Mouse (Mus musculus): ENCODE measurements around the gene Krtap5-4. TPM values are rescaled to one million over a fixed set of nuclear protein-coding genes. Genes with fewer than 3 reads are reported as not detected.

The Krtap5-4 gene
- total and polyA plus RNA-seq, 2 experiments, result not detected

GRCm38 (mm10) chr7:142335151-142335550 lies 31.8 kb downstream of the Krtap5-4 start:
- Histone ChIP-seq H3K79me2 (ENCODE audit: control insufficient read depth, insufficient read depth, low read length) (no peaks in the 10 kb centered on the region), H3K9ac (ENCODE audit: low read depth, low read length) (no peak overlapping the region), H3K36me3 (ENCODE audit: control insufficient read depth, insufficient read depth, low read length) (no peaks in the 10 kb centered on the region), H3K27ac (replicated peaks; ENCODE audit: insufficient read depth, low read depth, low read length) (no peak overlapping the region), H3K4me1 (ENCODE audit: control insufficient read depth, insufficient read depth, low read length) (no peaks in the 10 kb centered on the region), H3K4me3 (ENCODE audit: insufficient read depth, low read depth, low read length) (no peak overlapping the region), H3K27me3 (ENCODE audit: control insufficient read depth, insufficient read depth, low read length) (no peaks in the 10 kb centered on the region)
- WGBS, result 90% methylated on average over 8 of the region's 8 CpGs
- TF ChIP-seq CTCF (IDR thresholded peaks at IDR 0.05; ENCODE audit: low read depth, low read length), result no peak
- TF ChIP-seq POLR2A (IDR thresholded peaks at IDR 0.05; ENCODE audit: extremely low read depth, insufficient read depth, low read length), result no peak
- no peak for DNase-seq (ENCODE audit: extremely low read depth, low read depth, low spot score)

GRCm38 (mm10) chr7:142340269-142340970 lies 37.1 kb downstream of the Krtap5-4 start:
- H3K27me3 ChIP-seq (ENCODE audit: control insufficient read depth, insufficient read depth, low read length), result no peaks in the 10 kb centered on the region
- no peaks in the 10 kb centered on the region for H3K79me2 ChIP-seq (ENCODE audit: control insufficient read depth, insufficient read depth, low read length)
- DNase-seq (ENCODE audit: extremely low read depth, low read depth, low spot score), result peak; percentile 19
- H3K4me3 ChIP-seq (ENCODE audit: insufficient read depth, low read depth, low read length), result no peak overlapping the region
- TF ChIP-seq CTCF (IDR thresholded peaks at IDR 0.05; ENCODE audit: low read depth, low read length), result 0 out of 2 replicates have a peak, but pooled peaks have one; percentile 14
- TF ChIP-seq POLR2A (IDR thresholded peaks at IDR 0.05; ENCODE audit: extremely low read depth, insufficient read depth, low read length), result no peak
- H3K9ac ChIP-seq (ENCODE audit: low read depth, low read length), result no peak overlapping the region
- H3K36me3 ChIP-seq (ENCODE audit: control insufficient read depth, insufficient read depth, low read length), result no peaks in the 10 kb centered on the region
- WGBS, result 71% methylated on average over 10 of the region's 10 CpGs
- H3K27ac ChIP-seq (replicated peaks; ENCODE audit: insufficient read depth, low read depth, low read length), result 0 out of 2 replicates have a peak overlapping the region, but pooled peaks have one; percentile 38
- no peaks in the 10 kb centered on the region for H3K4me1 ChIP-seq (ENCODE audit: control insufficient read depth, insufficient read depth, low read length)

- Histone ChIP-seq H3K9ac (ENCODE audit: low read depth, low read length) (no peak overlapping the region), H3K4me1 (ENCODE audit: control insufficient read depth, insufficient read depth, low read length) (no peaks in the 10 kb centered on the region), H3K79me2 (ENCODE audit: control insufficient read depth, insufficient read depth, low read length) (no peaks in the 10 kb centered on the region), H3K27me3 (ENCODE audit: control insufficient read depth, insufficient read depth, low read length) (no peaks in the 10 kb centered on the region), H3K27ac (replicated peaks; ENCODE audit: insufficient read depth, low read depth, low read length) (no peak overlapping the region), H3K4me3 (ENCODE audit: insufficient read depth, low read depth, low read length) (no peak overlapping the region), H3K36me3 (ENCODE audit: control insufficient read depth, insufficient read depth, low read length) (no peaks in the 10 kb centered on the region)
- TF ChIP-seq POLR2A (IDR thresholded peaks at IDR 0.05; ENCODE audit: extremely low read depth, insufficient read depth, low read length) (no peak), CTCF (IDR thresholded peaks at IDR 0.05; ENCODE audit: low read depth, low read length) (no peak)
- no peak for DNase-seq (ENCODE audit: extremely low read depth, low read depth, low spot score)
- 56% methylated on average over 10 of the region's 10 CpGs for WGBS
Observed at GRCm38 (mm10) chr7:142341564-142342246, 38.4 kb downstream of the Krtap5-4 start.

GRCm38 (mm10) chr7:142342247-142342640 lies 38.9 kb downstream of the Krtap5-4 start:
- no peak overlapping the region for H3K27ac ChIP-seq (replicated peaks; ENCODE audit: insufficient read depth, low read depth, low read length)
- TF ChIP-seq POLR2A (IDR thresholded peaks at IDR 0.05; ENCODE audit: extremely low read depth, insufficient read depth, low read length) (no peak), CTCF (IDR thresholded peaks at IDR 0.05; ENCODE audit: low read depth, low read length) (no peak)
- 70% methylated on average over 3 of the region's 3 CpGs for WGBS

GRCm38 (mm10) chr7:142347542-142347941 lies 44.2 kb downstream of the Krtap5-4 start:
- Histone ChIP-seq H3K27ac (replicated peaks; ENCODE audit: insufficient read depth, low read depth, low read length) (no peak overlapping the region), H3K4me1 (ENCODE audit: control insufficient read depth, insufficient read depth, low read length) (no peaks in the 10 kb centered on the region)
- no peak for DNase-seq (ENCODE audit: extremely low read depth, low read depth, low spot score)

More at GRCm38 (mm10) chr7:142342247-142342640, 38.9 kb downstream of the Krtap5-4 start:
- Histone ChIP-seq H3K9ac (ENCODE audit: low read depth, low read length) (no peak overlapping the region), H3K4me1 (ENCODE audit: control insufficient read depth, insufficient read depth, low read length) (no peaks in the 10 kb centered on the region), H3K27me3 (ENCODE audit: control insufficient read depth, insufficient read depth, low read length) (no peaks in the 10 kb centered on the region), H3K79me2 (ENCODE audit: control insufficient read depth, insufficient read depth, low read length) (no peaks in the 10 kb centered on the region), H3K36me3 (ENCODE audit: control insufficient read depth, insufficient read depth, low read length) (no peaks in the 10 kb centered on the region), H3K4me3 (ENCODE audit: insufficient read depth, low read depth, low read length) (no peak overlapping the region)
- DNase-seq (ENCODE audit: extremely low read depth, low read depth, low spot score), result peak; percentile 17

More at GRCm38 (mm10) chr7:142347542-142347941, 44.2 kb downstream of the Krtap5-4 start:
- Histone ChIP-seq H3K27me3 (ENCODE audit: control insufficient read depth, insufficient read depth, low read length) (no peaks in the 10 kb centered on the region), H3K9ac (ENCODE audit: low read depth, low read length) (no peak overlapping the region), H3K79me2 (ENCODE audit: control insufficient read depth, insufficient read depth, low read length) (no peaks in the 10 kb centered on the region), H3K36me3 (ENCODE audit: control insufficient read depth, insufficient read depth, low read length) (no peaks in the 10 kb centered on the region), H3K4me3 (ENCODE audit: insufficient read depth, low read depth, low read length) (no peak overlapping the region)
- 68% methylated on average over 4 of the region's 4 CpGs for WGBS
- TF ChIP-seq CTCF (IDR thresholded peaks at IDR 0.05; ENCODE audit: low read depth, low read length) (no peak), POLR2A (IDR thresholded peaks at IDR 0.05; ENCODE audit: extremely low read depth, insufficient read depth, low read length) (no peak)

All from liver, adult 2 months (tissue).